ENCODE assay signal across 8 mouse cellular contexts in the genomic region with DNA sequence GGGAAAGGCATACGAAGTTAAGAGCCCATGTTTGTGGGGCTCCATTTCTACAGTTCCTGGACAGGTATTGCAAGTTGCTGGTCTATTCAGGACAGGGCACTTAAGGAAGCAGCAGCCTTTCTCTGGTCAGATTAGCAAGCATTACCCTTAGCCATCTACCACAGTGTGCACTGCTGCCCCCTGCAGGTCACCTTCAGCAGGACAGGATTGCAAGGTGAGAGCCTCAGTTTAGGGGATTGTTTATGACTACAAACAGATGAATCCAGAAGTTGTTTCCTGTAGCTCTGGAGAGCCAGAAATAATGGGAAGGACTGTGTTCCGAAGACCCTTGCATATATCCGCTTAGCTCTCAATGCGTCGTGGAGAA. TPM values are rescaled to one million over a fixed set of nuclear protein-coding genes. Genes with fewer than 3 reads are reported as not detected.
A peak's percentile ranks its signal among the peaks of the same experiment; 100 is the strongest.
DNase-seq lines count a peak whose midpoint lies in the region; ATAC-seq and TF ChIP-seq lines count a peak whose summit lies in the region.
"Had no signal": no experiment of that assay in that cellular context is flagged by ENCODE, and none has a peak within 500 bp of the region (broad histone marks: within the 10 kb centered on the region; RNA-seq: fewer than 3 reads in every experiment).

No protein-coding gene starts in this region.

- 56% methylated on average over 5 of the region's 5 CpGs for WGBS in midbrain, embryonic 10.5 days
- 64% methylated on average over 5 of the region's 5 CpGs for WGBS in midbrain, embryonic 16.5 days

- peaks cover 38% of the 10 kb centered on the region for H3K4me1 ChIP-seq in midbrain, embryonic 10.5 days
- peaks cover 15% of the 10 kb centered on the region for H3K4me1 ChIP-seq in midbrain, embryonic 16.5 days (ENCODE audit: control insufficient read depth, insufficient read depth, low read length)

- in situ Hi-C loops in Patski (cut with MboI; ENCODE audit: low pct_unique_long_range_greater_than_20kb), result no loop called here

- DNase-seq in midbrain, embryonic 10.5 days (ENCODE audit: low spot score), result peak; percentile 58
- no peak for DNase-seq in Patski (ENCODE audit: low read depth, low spot score)
- DNase-seq in c-Kit-positive CD71-positive TER-119-positive erythroid progenitor cells, embryonic 14.5 days (ENCODE audit: low spot score), result peak; percentile 71
- DNase-seq in lung, adult 18-20 months, result peak; percentile 68 to 78
- peak; percentile 44 to 68 for DNase-seq in spleen, postnatal 14 days (ENCODE audit: low spot score in 2 of 2)

- no peaks in the 10 kb centered on the region; the same call in 1 of the 2 replicates for H3K36me3 ChIP-seq in midbrain, embryonic 10.5 days
- no peaks in the 10 kb centered on the region for H3K36me3 ChIP-seq in midbrain, embryonic 16.5 days (ENCODE audit: control insufficient read depth, insufficient read depth, low read length)
- H3K36me3 ChIP-seq: hindbrain, embryonic 15.5 days had no signal

- no peak overlapping the region for H3K4me2 ChIP-seq in midbrain, embryonic 16.5 days (ENCODE audit: low read length)
- H3K4me2 ChIP-seq: hindbrain, embryonic 15.5 days had no signal

- CTCF ChIA-PET in Patski (lab: Charles Lee), result interaction anchor here (1.2 to 1.5 kb wide), 4 partner anchors 18 to 51 kb away, joined by 3 to 5 read pairs (median 3); a partner anchor contains a TSS

- peaks cover 43% of the 10 kb centered on the region for H3K27me3 ChIP-seq in midbrain, embryonic 10.5 days (ENCODE audit: low read depth, poor library complexity, severe bottlenecking)
- peaks cover 8% of the 10 kb centered on the region for H3K27me3 ChIP-seq in midbrain, embryonic 16.5 days (ENCODE audit: control insufficient read depth, insufficient read depth, low read depth, low read length)
- peaks cover 5% of the 10 kb centered on the region for H3K27me3 ChIP-seq in Patski

- peak; percentile 89 for TF ChIP-seq CTCF in Patski (IDR thresholded peaks at IDR 0.05)

- H3K27ac ChIP-seq in midbrain, embryonic 10.5 days (replicated peaks), result no peak overlapping the region
- H3K27ac ChIP-seq in midbrain, embryonic 16.5 days (ENCODE audit: low read length), result no peak overlapping the region
- H3K27ac ChIP-seq: hindbrain, embryonic 15.5 days had no signal

- no peak for ATAC-seq in midbrain, embryonic 16.5 days
- no peak for ATAC-seq in Patski
- peak; percentile 65 for ATAC-seq in granulocyte monocyte progenitor cell, adult 5-6 weeks (replicated peaks; ENCODE audit: poor library complexity, severe bottlenecking)

- H3K9me3 ChIP-seq in midbrain, embryonic 10.5 days (replicated peaks), result no peaks in the 10 kb centered on the region
- no peaks in the 10 kb centered on the region for H3K9me3 ChIP-seq in midbrain, embryonic 16.5 days (replicated peaks; ENCODE audit: control insufficient read depth, low read length, poor library complexity, severe bottlenecking)
- H3K9me3 ChIP-seq: hindbrain, embryonic 15.5 days had no signal

- POLR2A ChIA-PET in Patski (lab: Charles Lee), result interaction anchor here (0.7 kb wide), 1 partner anchor 313 kb away, joined by 4 read pairs; no protein-coding TSS in a partner anchor

- H3K4me3 ChIP-seq in midbrain, embryonic 10.5 days, result no peak overlapping the region
- H3K4me3 ChIP-seq in midbrain, embryonic 16.5 days (ENCODE audit: low read depth, low read length), result no peak overlapping the region
- H3K4me3 ChIP-seq: hindbrain, embryonic 15.5 days had no signal

- H3K9ac ChIP-seq in midbrain, embryonic 16.5 days (ENCODE audit: low read depth, low read length), result no peak overlapping the region
- H3K9ac ChIP-seq: hindbrain, embryonic 15.5 days had no signal

RNA-seq across cellular contexts. Expression of a gene that starts 3.6 kb away (rescaled TPM):
- polyA plus RNA-seq in midbrain, embryonic 10.5 days (2016; fragmentation: Nextera tagmentation; extraction: Ambion mirVana), result 6.1 and 6.2 TPM in 2 replicates
- 0.46 and 1.2 TPM in 2 replicates for polyA plus RNA-seq in midbrain, embryonic 16.5 days (2015; fragmentation: Nextera tagmentation; extraction: Ambion mirVana)
- polyA plus RNA-seq in Patski (2021), result not detected
- not detected in 2 replicates for total RNA-seq in granulocyte monocyte progenitor cell, adult 5-6 weeks (2014; fragmentation: Nextera tagmentation)
- not detected in 2 replicates for total RNA-seq in granulocyte monocyte progenitor cell, adult 5-6 weeks (2017)

RNA-seq across cellular contexts. Expression of a gene that starts 18.5 kb away (rescaled TPM):
- 12.6 and 13.1 TPM in 2 replicates for polyA plus RNA-seq in midbrain, embryonic 10.5 days (2016; fragmentation: Nextera tagmentation; extraction: Ambion mirVana)
- 8.6 and 10.4 TPM in 2 replicates for polyA plus RNA-seq in midbrain, embryonic 16.5 days (2015; fragmentation: Nextera tagmentation; extraction: Ambion mirVana)
- polyA plus RNA-seq in Patski (2021), result 15.3 TPM
- 6.9 and 11.7 TPM in 2 replicates for total RNA-seq in granulocyte monocyte progenitor cell, adult 5-6 weeks (2014; fragmentation: Nextera tagmentation)
- total RNA-seq in granulocyte monocyte progenitor cell, adult 5-6 weeks (2017), result 6.2 and 6.7 TPM in 2 replicates

RNA-seq across cellular contexts. Expression of a gene that starts 38.5 kb away (rescaled TPM):
- 327 and 391 TPM in 2 replicates for polyA plus RNA-seq in midbrain, embryonic 10.5 days (2016; fragmentation: Nextera tagmentation; extraction: Ambion mirVana)
- 1,007 and 1,053 TPM in 2 replicates for polyA plus RNA-seq in midbrain, embryonic 16.5 days (2015; fragmentation: Nextera tagmentation; extraction: Ambion mirVana)
- 119 TPM for polyA plus RNA-seq in Patski (2021)
- total RNA-seq in granulocyte monocyte progenitor cell, adult 5-6 weeks (2014; fragmentation: Nextera tagmentation), result 63.4 and 64.2 TPM in 2 replicates
- total RNA-seq in granulocyte monocyte progenitor cell, adult 5-6 weeks (2017), result 84.1 and 118 TPM in 2 replicates

RNA-seq across cellular contexts. Expression of a gene that starts 39.8 kb away (rescaled TPM):
- polyA plus RNA-seq in midbrain, embryonic 10.5 days (2016; fragmentation: Nextera tagmentation; extraction: Ambion mirVana), result 104 and 105 TPM in 2 replicates
- 113 and 135 TPM in 2 replicates for polyA plus RNA-seq in midbrain, embryonic 16.5 days (2015; fragmentation: Nextera tagmentation; extraction: Ambion mirVana)
- 88.2 TPM for polyA plus RNA-seq in Patski (2021)
- 38.2 and 48.2 TPM in 2 replicates for total RNA-seq in granulocyte monocyte progenitor cell, adult 5-6 weeks (2014; fragmentation: Nextera tagmentation)
- total RNA-seq in granulocyte monocyte progenitor cell, adult 5-6 weeks (2017), result 13.4 and 26.4 TPM in 2 replicates
